Mouse (Mus musculus): ENCODE results near the gene Prkn.

Gene Prkn

GRCm38 (mm10) chr17:11910668-11911398 lies 1070.6 kb downstream of the Prkn start:
- DNase-seq (ENCODE audit: low read depth, low spot score): no peak

- no peak for DNase-seq (ENCODE audit: low read depth, low spot score)
Measured at GRCm38 (mm10) chr17:11912136-11912535, 1072.0 kb downstream of the Prkn start.

- peak; percentile 58 for DNase-seq (ENCODE audit: low read depth, low spot score)
Measured at GRCm38 (mm10) chr17:11912872-11913365, 1072.7 kb downstream of the Prkn start.

- no peak for DNase-seq (ENCODE audit: low read depth, low spot score)
Measured at GRCm38 (mm10) chr17:11913620-11914019, 1073.4 kb downstream of the Prkn start.

GRCm38 (mm10) chr17:11914451-11914850 lies 1074.3 kb downstream of the Prkn start:
- no peak for DNase-seq (ENCODE audit: low read depth, low spot score)

GRCm38 (mm10) chr17:11918123-11918801 lies 1078.1 kb downstream of the Prkn start:
- DNase-seq (ENCODE audit: low read depth, low spot score): peak; percentile 39

GRCm38 (mm10) chr17:11919581-11919980 lies 1079.4 kb downstream of the Prkn start:
- DNase-seq (ENCODE audit: low read depth, low spot score): no peak

GRCm38 (mm10) chr17:11921026-11921425 lies 1080.8 kb downstream of the Prkn start:
- no peak for DNase-seq (ENCODE audit: low read depth, low spot score)

GRCm38 (mm10) chr17:11923989-11924388 lies 1083.8 kb downstream of the Prkn start:
- DNase-seq (ENCODE audit: low read depth, low spot score): no peak

- DNase-seq (ENCODE audit: low read depth, low spot score): no peak
Measured at GRCm38 (mm10) chr17:11926865-11927386, 1086.7 kb downstream of the Prkn start.

GRCm38 (mm10) chr17:11931641-11932040 lies 1091.5 kb downstream of the Prkn start:
- no peak for DNase-seq (ENCODE audit: low read depth, low spot score)

- no peak for DNase-seq (ENCODE audit: low read depth, low spot score)
Measured at GRCm38 (mm10) chr17:11933737-11934136, 1093.6 kb downstream of the Prkn start.

GRCm38 (mm10) chr17:11947436-11947835 lies 1107.3 kb downstream of the Prkn start:
- DNase-seq (ENCODE audit: low read depth, low spot score): no peak

GRCm38 (mm10) chr17:11949551-11950197 lies 1109.5 kb downstream of the Prkn start:
- no peak for DNase-seq (ENCODE audit: low read depth, low spot score)

- DNase-seq (ENCODE audit: low read depth, low spot score): no peak
Measured at GRCm38 (mm10) chr17:11950198-11950594, 1110.0 kb downstream of the Prkn start.

- DNase-seq (ENCODE audit: low read depth, low spot score): no peak
Measured at GRCm38 (mm10) chr17:11955317-11955716, 1115.1 kb downstream of the Prkn start.

- DNase-seq (ENCODE audit: low read depth, low spot score): no peak
Measured at GRCm38 (mm10) chr17:11960492-11960891, 1120.3 kb downstream of the Prkn start.

GRCm38 (mm10) chr17:11962808-11963207 lies 1122.6 kb downstream of the Prkn start:
- peak; percentile 82 for DNase-seq (ENCODE audit: low read depth, low spot score)

- no peak for DNase-seq (ENCODE audit: low read depth, low spot score)
Measured at GRCm38 (mm10) chr17:11970160-11970559, 1130.0 kb downstream of the Prkn start.

- DNase-seq (ENCODE audit: low read depth, low spot score): no peak
Measured at GRCm38 (mm10) chr17:11972550-11972949, 1132.4 kb downstream of the Prkn start.

- DNase-seq (ENCODE audit: low read depth, low spot score): no peak
Measured at GRCm38 (mm10) chr17:11972969-11973787, 1133.0 kb downstream of the Prkn start.

All from mesoderm, embryonic 11.5 days (tissue).